Mouse (Mus musculus) naive thymus-derived CD4-positive, alpha-beta T cell, adult 2 months (primary cell): ENCODE data around the gene Gemin6.
A peak's percentile ranks its signal among the peaks of the same experiment; 100 is the strongest.
"Not testable (repeated sequence)": the region's sequence is repeated elsewhere in the genome, so short reads cannot be mapped to it uniquely, and the experiment has no call there.

Experiments
- DNase-seq: peaks from one replicate; pipeline ENCODE4 v3.0.0-alpha.2; 2011; ENCODE audit warnings: low read depth

Gene Gemin6

DNA sequence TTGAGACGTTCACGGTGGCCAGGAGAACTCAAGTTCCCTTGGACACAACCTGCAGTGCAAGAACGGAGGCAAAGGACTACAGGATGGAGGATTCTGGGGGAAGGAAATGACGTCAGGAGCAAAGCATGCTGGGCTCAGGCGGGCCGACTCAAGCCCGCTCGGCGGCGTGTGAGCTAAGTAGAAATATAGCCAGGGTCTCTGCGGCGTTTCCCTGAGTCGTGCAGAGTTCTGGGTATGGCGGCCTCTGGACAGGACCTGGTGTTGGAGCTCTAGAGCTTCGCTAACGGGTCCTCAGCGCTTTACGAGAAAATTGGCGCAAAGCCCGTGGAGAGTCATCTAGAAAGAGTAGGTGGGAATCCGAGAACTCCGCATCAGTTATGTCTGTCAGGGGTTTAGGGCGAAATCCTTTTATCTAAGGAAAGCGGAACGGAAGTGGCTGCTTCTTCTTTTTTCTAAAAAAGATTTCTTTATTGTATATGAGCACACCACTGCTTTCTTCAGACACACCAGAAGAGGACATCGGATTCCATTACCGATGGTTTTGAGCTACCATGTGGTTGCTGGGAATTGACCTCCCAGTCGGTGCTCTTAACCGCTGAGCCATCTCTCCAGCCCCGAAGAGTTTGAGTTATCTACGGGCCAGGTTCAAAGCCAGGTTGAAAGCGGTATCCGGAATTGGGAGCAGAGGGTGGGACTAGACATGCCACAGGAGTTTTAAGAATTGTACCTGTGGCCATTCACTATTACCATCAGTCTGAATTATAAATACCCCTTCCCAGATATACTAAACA is at the start of gene Gemin6:
TSS of gene Gemin6 (plus strand) at position 116 of the 791 bp plus-strand sequence.
- DNase-seq, result peak; percentile 88

DNA sequence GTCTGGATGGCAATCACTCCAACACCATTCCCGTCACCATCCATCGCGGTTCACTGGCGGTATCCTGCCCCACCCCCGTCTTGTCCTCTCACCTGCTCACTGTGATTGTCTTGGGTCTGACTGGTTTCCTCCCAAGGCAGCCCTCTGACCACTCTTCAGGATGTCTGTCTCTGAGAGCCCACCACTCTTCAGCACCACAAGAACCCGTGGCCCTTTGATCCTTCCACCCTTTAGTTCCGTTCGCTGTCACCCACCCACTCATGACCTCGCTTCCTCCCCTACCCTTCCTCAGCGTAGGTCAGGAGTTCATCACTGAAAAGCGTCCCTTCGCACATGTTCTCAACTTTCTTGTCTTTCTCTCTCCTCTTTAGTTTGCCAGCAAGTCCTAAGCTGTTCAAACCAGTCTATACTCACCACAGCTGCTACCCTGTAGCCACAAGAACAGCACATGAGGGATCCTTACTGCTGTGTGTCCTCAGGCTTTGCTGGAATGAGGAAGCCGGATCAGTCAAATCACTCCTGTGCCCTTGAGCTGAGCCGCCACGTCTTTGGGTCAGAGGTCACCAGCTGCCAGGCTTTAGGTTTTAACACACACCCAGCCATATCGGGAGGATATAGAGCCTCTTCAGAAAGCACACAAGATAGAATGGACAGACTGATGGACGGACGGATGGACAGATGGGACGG is 49.4 kb upstream of the Gemin6 start:
- peak; percentile 64 for DNase-seq

DNA sequence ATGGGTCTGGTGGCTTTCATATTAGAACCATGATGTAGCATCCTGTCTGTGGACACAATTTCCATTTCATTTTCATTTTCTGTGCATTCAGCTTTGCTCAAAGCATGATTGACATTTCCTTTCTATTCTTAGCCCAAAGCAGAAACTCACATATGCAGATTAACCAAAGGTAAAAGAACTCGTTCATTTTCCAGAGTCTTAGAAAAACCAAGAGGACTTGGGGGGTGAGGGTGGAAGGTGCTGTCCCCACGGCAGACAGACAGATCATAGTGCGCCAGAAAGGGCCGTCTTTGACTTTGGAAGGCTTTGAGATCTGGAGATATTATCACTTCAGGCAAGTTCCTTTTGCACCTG is 48.9 kb upstream of the Gemin6 start:
- DNase-seq, result peak; percentile 63

DNA sequence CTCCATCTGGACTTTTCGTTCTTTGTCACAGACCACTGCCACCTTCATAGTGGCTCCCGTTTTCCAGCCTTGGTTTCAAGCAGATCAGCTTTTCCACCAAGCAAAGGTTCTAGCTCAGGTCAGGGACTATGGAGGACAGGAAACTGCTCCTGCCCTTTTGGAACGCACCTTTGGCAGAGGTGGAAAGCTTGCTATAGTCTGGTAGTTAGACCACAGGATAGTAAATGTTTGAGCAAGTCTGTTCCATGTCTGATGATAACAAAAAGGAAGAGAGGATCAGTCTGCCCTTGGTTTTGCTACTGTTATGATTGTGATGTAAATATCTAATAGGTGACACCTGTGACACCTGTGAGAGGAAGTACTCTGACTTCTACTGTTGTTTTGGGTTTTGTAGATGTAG is 48.3 kb upstream of the Gemin6 start:
- DNase-seq, result no peak

DNA sequence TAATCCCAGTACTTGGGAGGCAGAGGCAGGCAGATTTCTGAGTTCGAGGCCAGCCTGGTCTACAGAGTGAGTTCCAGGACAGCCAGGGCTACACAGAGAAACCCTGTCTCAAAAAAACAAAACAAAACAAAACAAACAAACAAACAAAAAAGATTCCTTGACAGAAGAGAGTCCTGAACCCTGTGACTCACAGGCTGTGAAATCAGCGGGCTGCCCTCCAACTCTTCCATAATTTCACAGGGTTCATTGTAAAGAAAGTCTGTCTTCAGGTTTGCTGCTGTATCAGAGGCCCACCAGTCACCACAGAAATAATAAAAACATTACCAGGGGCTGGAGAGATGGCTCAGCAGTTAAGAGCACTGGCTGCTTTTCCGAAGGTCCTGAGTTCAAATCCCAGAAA is 45.4 kb upstream of the Gemin6 start:
- not testable (repeated sequence) for DNase-seq

DNA sequence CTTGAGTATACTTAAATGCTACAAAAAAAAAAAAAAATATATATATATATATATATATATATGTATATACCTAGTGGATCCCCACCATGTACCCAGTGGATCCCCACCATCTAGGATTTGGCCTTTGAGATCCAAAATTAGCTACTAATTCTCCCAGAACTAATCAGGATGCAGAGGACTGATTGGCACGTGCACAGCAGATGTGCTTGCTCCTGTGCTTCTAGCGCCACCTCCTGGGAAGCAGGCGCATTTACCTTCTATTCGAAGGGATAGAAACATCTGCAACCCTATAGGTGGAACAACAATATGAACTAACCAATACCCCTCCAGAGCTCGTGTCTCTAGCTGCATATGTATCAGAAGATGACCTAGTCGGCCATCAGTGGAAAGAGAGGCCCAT is 44.3 kb upstream of the Gemin6 start:
- peak; percentile 84 for DNase-seq

DNA sequence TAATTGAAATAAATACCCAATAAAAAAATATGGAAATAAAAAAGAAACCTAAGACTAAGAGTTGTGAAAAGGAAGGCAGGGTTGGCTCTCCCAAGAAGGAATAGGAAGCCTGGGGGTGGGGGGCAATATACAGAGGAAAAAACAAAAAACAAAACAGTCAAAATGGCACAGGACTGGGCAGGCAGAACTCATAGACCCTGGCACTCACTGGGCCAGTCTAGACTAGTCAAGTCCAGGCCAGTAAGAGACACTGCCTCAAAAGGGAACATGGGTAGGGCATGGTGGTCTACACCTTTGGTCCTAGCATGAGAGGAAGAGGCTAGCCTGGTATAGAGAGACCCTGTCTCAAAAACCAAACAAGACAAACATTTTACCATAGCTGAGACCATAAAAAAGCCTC is 43.8 kb upstream of the Gemin6 start:
- DNase-seq, result no peak

DNA sequence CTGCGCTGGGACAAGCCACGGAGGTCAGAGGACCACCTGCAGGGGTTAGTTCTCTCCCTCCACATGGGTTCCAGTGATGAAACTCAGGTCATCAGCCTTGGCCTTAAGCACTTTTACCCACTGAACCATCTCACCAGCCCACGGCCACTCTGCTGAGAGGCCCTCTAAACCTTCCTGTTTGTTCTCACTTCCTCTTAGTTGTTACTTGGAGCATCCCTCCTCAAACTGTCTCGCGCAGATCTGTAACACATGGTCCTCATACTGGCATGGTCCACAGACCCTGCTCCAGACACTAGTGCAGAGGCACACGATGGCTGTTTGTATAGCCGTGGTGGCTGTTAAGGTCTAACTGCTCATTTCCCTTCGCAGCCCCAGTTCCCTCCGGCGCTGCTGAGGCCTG is 40.6 kb upstream of the Gemin6 start:
- DNase-seq, result no peak

DNA sequence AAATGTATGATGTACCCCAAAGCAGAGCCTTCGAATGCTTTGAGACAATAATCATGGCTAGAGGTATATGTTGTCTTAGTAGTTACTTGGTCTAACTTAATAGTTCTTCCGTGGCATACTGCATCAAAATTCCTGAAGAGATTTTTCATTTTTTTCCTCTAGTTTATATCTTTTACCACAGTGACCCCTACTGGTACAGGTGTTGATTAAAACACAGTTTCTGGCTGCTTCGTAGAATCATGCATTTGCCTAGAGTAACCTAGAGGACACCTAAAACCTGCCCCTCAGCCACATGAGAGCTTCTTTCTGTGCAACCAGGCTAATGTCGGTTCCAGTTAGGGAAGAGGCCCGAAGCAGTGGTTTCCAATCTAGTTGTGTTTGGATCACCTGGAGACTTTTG is 31.2 kb upstream of the Gemin6 start:
- DNase-seq, result peak; percentile 70

DNA sequence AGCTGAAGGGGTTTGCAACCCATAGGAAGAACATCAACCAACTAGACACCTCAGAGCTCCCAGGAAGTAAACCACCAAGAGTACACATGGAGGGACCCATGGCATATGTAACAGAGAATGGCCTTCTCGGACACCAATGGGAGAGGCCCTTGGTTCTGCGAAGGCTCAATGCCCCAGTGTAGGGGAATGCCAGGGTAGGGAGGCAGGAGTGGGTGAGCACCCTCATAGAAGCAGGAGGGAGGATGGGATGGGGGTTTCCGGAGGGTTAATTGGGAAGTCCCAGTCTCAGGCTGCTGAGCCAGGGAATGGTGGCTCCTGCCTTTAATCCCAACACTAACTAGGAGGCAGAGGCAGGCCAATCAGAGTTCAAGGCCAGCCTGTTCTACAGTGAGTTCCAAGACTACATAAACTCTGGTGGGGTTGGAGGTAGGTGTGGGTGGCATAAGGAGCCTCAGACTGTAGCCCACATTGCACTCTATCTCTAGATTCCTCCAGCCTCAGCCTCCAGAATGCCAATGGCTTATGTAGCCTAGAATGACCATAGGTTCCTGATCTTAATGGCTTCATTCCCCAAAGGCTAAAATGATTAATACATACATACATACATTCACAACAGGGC is 25.0 kb upstream of the Gemin6 start:
- DNase-seq, result no peak

DNA sequence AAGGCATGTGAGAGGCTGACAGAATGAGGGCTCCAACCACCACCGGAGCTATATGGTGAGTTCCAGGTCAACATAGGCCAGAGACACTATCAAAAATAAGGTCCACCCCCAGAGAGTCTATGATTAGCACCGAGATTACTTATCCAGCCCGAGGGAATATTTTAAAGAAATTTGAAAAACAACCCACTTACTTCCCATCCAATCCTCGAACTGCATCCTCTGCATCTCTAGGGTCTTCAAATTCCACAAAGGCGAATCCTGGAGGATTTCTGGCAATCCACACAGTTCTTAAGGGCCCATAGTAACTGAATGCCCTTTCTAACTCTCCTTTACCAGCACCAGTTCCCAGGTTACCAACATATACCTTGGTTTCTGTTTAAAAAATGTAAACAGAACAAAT is 18.6 kb upstream of the Gemin6 start:
- DNase-seq, result no peak

DNA sequence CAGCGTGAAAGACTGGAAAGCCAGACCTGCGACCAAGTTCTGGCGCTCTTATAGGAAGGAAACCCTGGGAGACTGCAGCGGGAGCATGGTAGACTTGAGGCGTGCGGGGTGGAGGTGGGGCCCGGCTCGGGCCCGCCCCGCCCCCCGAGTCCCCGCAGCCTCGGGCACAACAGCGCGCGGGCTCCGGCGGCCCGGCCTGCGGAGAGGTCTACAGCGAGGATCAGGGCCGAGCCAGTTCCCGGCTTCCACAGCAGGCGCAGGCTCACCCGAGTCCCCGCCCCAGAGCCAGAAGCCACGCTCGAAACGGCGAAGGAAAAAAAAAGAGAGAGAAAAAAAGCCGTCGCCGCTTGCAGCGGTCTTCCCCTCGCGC is 18.0 kb upstream of the Gemin6 start:
- DNase-seq, result no peak

DNA sequence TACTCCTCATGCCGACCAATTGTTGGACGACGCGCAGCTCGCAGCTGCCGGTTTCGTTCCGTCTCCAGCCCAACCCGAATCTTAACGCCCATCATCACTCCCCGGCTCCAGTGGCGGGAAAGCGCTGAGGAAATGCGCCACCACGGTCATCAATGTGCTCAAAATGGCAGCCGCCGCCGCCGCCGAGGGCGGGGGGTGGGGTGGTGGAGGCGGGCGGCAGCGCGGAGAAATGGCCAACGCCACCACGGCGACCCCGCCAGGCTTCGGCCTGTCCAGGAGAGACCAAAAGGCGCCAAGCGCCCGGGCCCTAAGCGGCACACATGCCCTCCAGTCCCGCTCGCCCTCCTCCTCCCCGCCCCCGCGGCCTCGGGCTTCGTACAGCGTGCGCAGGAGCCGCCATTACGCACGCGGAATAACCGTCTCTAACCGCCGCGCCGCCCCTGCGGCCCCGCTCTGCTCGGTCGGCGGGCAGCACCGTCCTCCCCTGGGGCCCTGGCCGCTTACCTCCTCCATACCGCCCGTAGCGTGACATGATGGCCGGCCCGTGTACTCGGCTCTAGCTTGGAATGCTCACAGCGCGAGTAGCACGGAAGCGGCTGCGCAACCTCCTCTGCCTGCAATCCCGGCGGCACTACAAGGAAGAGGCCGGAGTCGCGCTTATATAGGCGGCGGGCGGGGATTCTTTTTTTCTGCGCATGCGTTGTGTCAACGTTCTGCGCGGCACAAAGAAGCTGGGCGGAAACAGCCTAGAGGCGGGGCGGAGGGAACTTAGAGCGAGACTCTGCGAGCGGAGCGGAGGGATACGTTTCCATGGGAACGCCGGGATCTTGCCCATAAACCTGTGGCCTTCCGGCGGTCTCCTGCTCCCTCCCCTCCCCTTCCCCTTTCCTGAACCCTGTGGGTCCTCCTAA is 17.3 kb upstream of the Gemin6 start, which contains the start of the genes Srsf7 and Ttc39d:
TSS of gene Srsf7 (minus strand) at position 637 of the 911 bp plus-strand sequence.
TSS of gene Ttc39d (plus strand) at position 790 of the 911 bp plus-strand sequence.
- peak; percentile 98 for DNase-seq

DNA sequence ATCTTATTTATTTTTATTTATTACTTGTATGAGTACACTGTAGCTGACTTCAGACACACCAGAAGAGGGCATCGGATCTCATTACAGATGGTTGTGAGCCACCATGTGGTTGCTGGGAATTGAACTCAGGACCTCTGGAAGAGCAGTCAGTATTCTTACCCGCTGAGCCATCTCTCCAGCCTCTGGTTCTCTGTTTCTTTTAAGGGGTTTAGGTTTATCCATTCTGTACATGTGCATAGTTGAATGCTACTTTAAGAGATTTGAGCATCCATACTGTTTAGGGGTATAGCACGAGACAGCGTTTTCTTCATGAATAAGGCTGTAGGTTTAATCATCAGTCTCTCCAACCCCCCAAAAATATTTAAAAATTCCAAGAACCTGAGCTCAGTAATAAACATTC is 10.2 kb upstream of the Gemin6 start:
- not testable (repeated sequence) for DNase-seq

DNA sequence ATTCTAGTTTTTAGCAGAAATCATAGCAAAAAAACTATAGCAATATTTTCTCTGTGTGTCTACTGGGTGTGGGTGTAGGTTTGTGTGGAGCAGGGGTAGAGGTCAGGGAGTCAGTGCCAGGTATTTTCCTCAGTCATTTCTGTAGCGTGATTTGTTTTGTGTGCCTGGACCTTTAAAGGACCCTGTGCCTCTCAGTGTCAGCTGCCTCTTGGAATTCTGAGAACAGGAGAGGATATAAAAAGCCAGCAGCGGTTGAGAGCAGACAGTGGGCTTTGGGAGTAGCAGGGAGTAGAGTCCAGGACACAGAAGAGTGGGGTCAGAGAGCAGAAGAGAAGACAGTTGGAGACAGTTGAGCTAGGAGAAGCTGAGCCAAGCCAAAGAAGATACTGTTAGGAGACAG is 4.1 kb upstream of the Gemin6 start:
- no peak for DNase-seq

DNA sequence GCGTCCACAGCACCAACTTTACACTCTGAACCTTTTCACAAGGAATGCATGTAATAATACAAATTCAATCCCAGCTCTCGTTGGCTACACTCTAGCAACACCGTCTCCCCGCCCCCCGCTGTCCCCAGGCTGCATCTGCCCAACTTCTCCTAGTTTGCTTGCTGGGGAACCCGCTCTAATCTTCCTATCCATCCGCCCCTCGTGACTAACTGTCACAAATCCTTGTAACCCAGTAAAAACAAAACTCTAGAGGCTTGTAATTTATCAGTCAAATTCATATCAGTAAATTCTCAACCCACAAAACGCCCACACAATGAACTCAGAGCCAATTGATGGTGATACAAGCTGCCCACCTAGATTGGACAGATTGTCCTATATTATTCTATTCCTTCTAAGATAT is 3.0 kb upstream of the Gemin6 start:
- no peak for DNase-seq

DNA sequence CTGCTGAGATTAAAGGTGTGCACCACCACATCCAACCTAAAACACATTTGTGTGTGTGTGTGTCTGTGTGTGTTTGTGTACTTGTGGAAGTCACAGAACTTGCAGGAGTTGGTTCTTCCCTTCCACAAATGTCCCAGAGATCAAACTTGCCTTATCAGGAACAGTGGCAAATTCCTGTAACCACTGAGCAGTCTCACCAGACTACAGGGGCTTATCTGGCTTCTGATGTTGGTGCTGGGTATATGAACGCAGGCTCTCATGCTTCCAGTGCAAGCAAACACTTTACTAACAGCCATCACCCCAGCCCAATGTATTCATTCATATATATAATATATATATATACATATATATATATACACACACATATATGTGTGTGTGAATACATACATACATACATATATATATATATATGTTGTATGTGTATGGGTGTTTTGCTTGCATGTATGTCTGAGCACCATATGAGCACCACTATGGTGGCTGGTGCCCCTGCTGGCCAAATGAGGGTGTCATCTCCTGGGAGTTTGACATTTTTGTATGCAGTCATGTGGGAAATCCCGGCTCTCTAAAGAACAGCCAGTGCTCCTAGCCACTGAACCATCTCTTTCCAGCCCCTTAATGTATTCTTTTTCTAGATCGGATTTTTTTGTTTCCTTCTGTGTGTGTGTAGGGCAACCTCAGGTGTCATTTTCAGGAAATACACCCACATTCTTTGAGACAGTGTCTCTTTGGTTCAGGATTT is 2.2 kb upstream of the Gemin6 start:
- peak; percentile 63 for DNase-seq

DNA sequence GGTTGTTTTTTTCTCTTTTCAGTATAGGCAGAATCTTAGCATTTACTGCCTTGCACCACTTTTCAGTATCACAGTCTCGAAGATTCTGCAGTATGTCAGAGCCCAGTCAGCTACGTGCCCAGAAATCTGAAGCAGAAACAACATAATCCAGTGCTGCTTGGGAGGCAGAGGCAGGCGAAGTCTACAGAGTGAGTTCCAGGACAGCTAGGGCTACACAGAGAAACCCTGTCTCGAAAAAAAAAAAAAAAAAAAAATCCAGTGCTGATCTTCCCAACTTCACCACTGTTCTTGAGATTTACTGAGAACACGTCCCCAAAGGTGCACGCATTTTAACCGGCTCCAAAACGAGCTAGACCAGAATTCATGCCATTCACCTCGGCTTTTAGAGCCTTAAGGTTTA is 412 bp upstream of the Gemin6 start:
- peak; percentile 18 for DNase-seq

DNA sequence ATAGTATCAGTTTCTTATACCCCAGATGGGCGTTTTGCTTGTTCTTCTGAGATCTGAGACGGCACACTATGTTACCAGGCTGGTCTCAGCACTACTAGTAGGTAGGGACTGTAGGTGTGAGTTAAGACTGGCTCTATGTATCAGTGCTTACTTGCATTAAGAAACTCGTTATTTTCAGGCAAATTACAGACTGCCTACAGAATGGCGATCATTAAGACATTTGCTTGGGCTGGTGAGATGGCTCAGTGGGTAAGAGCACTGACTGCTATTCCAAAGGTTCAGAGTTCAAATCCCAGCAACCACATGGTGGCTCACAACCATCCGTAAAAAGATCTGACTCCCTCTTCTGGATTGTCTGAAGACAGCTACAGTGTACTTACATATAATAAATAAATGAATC is 901 bp downstream of the Gemin6 start:
- not testable (repeated sequence) for DNase-seq

DNA sequence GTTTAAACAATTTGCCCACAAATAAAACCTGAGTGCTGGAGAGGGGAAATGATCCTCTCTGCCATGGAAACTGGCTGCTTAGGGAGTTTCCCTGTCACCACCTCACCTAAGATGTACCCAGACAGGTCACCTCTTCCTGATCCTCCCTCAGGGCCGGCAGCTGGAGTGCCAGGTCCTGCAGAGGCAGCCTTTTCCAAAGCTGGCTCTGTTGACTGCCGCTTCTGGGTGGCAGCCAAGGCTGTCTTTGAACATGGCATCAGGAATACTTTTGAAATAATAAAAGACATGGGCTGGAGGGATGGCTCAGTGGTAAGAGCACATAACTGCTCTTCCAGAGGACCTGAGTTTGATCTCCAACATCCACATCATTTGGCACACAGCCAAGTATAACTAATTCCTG is 5.2 kb downstream of the Gemin6 start:
- no peak for DNase-seq

DNA sequence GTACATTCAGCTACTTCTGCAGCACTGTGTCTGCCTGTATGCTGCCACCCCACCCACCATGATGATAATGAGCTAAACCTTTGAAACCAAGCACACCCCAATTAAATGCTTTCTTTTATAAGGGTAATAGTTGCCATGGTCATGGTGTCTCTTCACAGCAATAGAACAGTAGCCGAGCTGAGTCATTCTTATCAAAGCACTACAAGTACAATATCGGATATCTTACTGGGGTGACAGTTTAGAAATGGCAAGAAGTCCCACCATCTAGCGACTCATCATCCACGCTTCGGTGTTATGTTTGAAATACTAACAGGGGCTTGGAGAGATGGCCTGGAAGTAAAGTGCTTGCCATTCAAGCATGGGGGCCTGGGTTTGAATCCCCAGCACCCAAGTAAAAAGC is 9.6 kb downstream of the Gemin6 start:
- no peak for DNase-seq
